Mouse (Mus musculus): Measurements from ENCODE around the gene Rapgefl1.
"Not testable (repeated sequence)": the region's sequence is repeated elsewhere in the genome, so short reads cannot be mapped to it uniquely, and the experiment has no call there.

Gene Rapgefl1

DNA sequence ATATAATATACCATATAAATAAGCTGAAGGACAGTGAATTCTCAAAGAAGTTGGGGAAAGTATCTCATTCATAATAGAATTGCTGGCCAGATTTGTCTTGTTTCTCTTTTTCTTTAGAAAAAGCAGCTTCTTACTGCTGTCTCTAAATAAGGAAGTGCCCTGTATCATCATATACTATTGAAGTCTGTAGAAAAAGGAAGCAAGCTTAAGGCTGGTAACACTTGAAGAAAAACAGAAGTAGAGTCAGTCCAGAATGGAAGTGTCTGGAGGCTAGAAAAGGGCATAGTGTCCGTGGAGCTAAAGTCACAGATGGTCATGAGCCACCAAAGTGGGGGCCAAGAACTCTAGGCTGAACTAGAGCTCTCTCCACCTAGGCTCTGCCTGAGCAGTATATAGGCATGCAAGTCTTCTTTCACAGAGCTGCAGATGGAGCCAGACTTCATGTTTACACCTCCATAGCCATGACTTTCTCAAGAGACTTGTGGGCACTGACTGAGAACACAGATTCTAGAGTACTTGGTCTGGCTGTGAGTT lies 19.8 kb upstream of the Rapgefl1 start:
- no peak for DNase-seq

- DNase-seq, result no peak
These were observed 15.6 kb upstream of the Rapgefl1 start for GRCm38 (mm10) chr11:98820968-98821367.

DNA sequence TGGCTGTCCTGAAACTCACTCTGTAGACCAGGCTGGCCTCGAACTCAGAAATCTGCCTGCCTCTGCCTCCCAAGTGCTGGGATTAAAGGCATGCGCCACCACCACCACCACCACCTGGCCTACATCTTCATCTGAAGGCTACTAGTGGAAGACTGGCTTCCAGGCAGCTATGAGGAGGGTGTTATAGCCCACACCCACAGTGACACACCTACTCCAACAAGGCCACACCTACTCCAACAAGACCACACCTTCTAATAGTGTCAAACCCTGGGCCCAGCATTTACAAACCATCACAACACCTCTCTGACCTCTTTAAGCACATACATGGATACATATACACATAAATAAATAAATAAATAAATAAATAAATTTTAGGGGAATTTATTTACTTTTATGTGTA lies 10.5 kb upstream of the Rapgefl1 start:
- DNase-seq, result not testable (repeated sequence)

DNA sequence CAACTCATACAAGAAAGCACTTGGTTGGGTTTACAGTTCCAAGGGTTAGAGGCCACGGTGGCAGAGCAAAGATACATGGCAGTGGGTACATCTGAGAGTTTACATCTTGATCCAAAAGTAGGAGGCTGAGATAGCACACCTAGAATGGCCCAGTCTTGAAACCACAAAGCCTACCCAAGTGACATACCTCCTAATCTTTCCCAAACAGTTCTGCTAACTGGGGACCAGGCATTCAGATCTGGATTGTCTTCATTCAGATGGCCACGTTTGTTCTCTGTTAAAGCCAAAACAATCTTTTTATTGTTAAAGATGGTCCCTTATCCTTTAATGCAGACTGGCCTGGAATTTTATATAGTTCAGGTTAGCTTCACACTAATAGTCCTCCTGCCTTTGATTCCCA lies 8.7 kb upstream of the Rapgefl1 start:
- no peak for DNase-seq

GRCm38 (mm10) chr11:98829091-98829775 lies 7.4 kb upstream of the Rapgefl1 start:
- DNase-seq, result peak in 1 of 2 experiments; percentile 28

GRCm38 (mm10) chr11:98829875-98830274 lies 6.7 kb upstream of the Rapgefl1 start:
- no peak for DNase-seq

DNA sequence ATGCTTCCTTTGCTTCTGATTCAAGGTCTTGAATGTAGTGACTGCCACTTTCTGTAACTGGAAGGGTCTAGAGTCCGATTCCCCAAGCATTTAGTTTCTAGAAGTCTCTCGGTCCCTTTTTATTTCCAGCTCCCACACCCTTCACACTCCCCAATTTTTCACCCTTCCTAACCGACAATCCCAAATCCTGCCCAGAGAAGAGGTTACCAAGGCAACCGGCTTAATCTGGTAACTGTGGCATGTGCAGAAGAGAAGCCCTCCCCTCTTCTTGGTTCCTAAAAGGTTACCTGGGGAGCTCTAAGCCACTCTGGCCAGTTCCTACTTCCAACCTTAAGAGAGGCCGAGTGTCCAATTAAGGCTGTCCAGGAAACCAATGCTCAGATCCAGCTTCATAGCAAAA lies 1.3 kb upstream of the Rapgefl1 start:
- DNase-seq, result no peak

DNA sequence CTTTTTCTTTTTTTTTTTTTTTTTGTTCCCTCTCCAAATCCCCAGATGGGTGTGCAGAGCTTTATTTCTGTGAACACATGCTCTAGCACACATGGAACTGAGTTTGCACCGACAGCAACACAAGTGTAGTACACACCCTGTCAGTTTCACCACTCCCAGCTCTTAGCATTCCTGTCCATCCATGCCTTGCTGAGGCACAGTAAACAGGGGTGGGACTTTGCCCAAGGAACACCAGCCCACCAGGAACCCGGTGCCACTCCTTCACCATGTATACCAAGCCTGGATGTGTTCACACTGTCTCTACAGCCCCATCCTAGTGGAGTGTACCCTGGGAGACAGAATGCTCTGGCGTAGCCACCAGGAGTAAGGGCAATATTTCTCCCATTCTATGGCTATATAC lies 860 bp upstream of the Rapgefl1 start:
- DNase-seq, result no peak

DNA sequence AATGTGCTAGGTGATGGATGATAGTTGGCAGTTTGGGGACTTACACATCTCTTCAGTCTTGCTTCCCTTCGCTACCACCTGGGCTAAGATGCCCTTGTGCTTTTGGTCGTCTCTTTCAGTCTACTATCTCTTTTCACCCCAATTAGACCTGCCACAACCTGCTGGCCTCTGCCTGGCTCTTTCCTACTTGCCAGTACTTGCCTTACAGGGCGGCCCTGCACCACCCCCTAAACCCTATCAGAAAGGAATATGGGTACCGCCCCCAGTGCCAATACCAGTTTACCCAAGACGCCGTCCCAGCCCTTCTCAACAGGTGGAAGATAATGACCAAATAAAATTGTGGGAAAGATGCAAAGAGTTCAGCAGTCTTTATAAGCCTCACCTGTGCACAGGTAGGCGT lies 457 bp upstream of the Rapgefl1 start:
- no peak for DNase-seq

- DNase-seq, result no peak
These were observed 683 bp downstream of the Rapgefl1 start for GRCm38 (mm10) chr11:98837231-98837704.

- DNase-seq, result no peak
These were observed 1.3 kb downstream of the Rapgefl1 start for GRCm38 (mm10) chr11:98837917-98838316.

DNA sequence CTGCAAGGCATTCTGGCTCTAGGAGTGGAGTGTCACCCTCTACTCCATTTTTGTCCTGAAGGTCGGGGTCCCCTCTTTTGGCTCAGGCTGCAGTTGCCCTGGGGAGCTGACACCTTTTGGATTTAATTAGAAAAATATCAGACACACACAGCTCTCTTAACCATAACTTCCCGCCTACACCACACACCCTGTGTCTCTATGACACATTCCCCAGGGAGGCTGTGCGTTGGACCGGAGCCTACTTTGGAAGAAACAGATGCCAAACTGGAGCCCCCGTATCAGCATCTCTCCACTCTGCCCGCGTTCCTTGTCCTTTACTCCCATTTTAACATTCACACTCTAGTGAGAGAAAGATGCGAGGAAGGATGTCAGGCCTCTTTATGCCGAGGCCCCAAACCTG lies 1.9 kb downstream of the Rapgefl1 start:
- DNase-seq, result no peak

DNA sequence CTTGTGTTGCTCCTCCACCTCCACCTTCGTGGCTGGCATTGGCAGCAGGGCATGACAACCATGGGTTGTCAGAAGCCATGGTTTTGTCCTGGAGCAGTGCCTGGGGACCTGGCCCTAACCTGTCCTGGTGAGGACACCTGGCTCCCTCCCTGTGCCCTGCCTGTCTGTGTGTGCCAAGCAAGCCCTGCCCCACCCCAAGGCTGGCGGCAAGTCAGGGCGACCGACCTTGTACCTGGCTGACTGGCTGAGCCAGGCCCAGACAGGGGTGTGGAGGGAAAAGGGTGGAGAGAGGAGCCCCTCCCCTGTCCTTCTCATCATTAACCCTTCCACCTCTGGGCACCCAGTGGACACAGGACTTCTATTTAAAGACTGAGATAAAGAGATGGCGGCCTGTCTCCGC lies 2.8 kb downstream of the Rapgefl1 start:
- DNase-seq, result peak; percentile 23 to 37

- no peak for DNase-seq
These were observed 3.3 kb downstream of the Rapgefl1 start for GRCm38 (mm10) chr11:98839897-98840296.

- no peak for DNase-seq
These were observed 9.4 kb downstream of the Rapgefl1 start for GRCm38 (mm10) chr11:98846016-98846415.

DNA sequence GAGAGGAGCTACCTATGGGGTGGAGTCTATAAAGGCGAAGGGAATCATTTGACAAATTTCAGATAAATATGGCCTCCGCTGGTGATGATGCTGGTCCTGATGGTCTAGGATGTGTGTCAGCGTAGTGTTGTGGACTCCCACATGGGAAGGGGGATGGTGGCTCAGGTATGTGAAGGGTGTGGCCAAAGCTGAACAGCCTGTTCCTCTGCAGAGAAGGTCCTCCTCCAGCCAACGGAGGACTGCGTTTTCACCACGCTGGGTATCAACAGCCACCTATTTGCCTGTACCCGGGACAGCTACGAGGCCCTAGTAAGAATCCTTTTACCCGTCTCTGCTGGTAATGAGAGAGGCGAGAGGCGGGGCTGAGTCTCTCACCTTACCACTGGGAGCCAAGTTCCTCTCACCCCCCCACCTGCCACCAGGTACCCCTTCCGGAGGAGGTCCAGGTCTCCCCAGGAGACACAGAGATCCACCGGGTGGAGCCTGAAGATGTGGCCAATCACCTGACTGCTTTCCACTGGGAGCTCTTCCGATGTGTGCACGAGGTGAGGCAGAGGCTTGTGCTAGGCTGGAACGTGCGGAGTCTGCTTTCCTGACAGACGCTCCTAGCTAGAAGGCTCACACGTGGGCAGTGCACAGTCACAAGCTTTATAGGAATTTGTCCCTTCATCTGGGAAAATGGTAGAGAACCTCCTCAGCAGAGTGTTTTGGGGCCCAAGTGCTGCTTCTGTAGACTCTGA lies 10.4 kb downstream of the Rapgefl1 start:
- no peak for DNase-seq

- no peak for DNase-seq
These were observed 12.8 kb downstream of the Rapgefl1 start for GRCm38 (mm10) chr11:98849196-98849894.

- no peak for DNase-seq
These were observed 13.8 kb downstream of the Rapgefl1 start for GRCm38 (mm10) chr11:98850100-98851093.

- DNase-seq, result peak in 1 of 2 experiments; percentile 30
These were observed 17.5 kb downstream of the Rapgefl1 start for GRCm38 (mm10) chr11:98854116-98854515.

DNA sequence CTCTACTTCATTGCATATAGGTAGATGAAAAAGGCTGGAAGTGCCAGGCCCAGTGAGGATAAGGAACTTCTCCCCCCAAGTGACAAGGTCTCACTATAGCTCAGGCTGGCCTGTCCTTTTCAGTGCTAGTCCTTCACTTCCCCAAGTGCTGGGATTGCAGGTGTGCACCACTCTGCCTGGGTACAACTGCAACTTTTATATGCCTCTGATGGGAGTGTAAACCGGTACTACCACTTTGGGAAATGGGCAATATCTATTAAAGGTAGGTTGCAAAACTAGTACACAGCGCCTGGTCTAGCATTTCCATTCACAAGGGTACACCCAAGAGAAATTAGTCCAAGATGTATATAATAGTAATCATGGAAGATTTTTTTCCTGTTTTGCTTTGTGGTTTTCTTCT lies 18.1 kb downstream of the Rapgefl1 start:
- DNase-seq, result no peak

DNA sequence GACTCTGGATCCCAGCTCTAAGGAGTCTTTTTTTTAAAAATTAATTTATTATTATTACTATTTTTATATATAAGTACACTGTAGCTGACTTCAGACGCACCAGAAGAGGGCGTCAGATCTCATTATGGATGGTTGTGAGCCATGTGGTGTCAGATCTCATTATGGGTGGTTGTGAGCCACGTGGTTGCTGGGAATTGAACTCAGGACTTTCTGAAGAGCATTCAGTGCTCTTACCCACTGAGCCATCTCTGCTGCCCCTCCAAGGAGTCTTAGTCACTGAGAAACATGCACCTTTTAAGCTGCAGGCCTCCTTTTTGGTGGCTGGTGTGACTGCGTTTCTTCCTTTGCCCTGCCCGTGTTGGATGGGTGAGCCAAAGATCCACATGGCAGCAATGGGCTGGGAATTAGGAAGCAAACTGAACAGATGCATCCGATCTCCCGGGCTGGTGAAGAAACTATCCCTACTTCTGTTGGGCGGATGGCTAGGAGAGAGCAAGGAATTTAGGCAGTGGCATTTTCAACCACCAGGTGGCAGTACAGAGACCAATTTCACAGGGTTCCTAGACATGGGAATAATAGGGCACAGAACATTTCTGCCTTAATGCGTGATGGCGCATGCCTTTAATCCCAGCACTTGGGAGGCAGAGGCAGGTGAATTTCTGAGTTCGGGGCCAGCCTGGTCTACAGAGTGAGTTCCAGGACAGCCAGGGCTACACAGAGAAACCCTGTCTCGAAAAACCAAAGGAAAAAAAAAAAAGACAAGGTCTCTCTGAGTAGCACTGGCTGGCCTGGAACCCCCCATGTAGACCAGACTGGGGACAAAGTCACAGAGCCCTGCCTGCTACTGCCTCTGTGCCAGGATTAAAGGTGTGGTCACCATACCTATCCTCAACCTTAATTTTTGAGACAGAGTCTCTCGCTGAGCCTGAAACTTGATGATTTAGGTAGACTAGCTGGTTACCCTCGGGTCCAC lies 22.5 kb downstream of the Rapgefl1 start:
- peak; percentile 82 to 95 for DNase-seq
